Mouse (Mus musculus): ENCODE results near the gene Ssr1.

Gene Ssr1

GRCm38 (mm10) chr13:37918336-37919261 is 75.4 kb downstream of the Ssr1 start:
- DNase-seq (ENCODE audit: low spot score in 2 of 2) = no peak

All from urinary bladder, postnatal 4 days (tissue).